Mouse (Mus musculus) liver, postnatal 0 days (tissue): ENCODE measurements around the gene Ambra1. TPM values are rescaled to one million over a fixed set of nuclear protein-coding genes. Genes with fewer than 3 reads are reported as not detected.

Source experiments
- ATAC-seq: fragments of 200-750 bp; cut with Nextera tagmentation; 2 replicates; pipeline ENCODE4 v1.8.0; 2017; ENCODE audit warnings: mild to moderate bottlenecking, moderate library complexity
- DNase-seq: peaks from one replicate; pipeline ENCODE4 v3.0.0-alpha.2; 2016
- H3K27ac ChIP-seq: fragments of 300-500 bp; sonication (generic); 2 replicates; pipeline ENCODE4 v1.5.1; 2014; ENCODE audit warnings: antibody characterized with exemption, moderate library complexity, mild to moderate bottlenecking, low read depth
- H3K27me3 ChIP-seq: fragments of 300-500 bp; sonication (generic); 2 replicates; pipeline ENCODE4 v1.6.1; 2014; ENCODE audit warnings: low read length, control low read depth, mixed read lengths; ENCODE audit not compliant: insufficient read depth
- H3K36me3 ChIP-seq: fragments of 300-500 bp; sonication (generic); replicated peaks from 2 replicates; pipeline ENCODE4 v1.6.1; 2014; ENCODE audit warnings: mild to moderate bottlenecking, control low read depth, low read length, moderate library complexity, mixed read lengths; ENCODE audit not compliant: insufficient read depth
- H3K4me1 ChIP-seq: fragments of 300-500 bp; sonication (generic); 2 replicates; pipeline ENCODE4 v1.6.1; 2014; ENCODE audit warnings: antibody characterized with exemption, mild to moderate bottlenecking, control low read depth; ENCODE audit not compliant: insufficient read depth
- H3K4me2 ChIP-seq: fragments of 300-500 bp; sonication (generic); 2 replicates; pipeline ENCODE4 v1.6.1; 2014; ENCODE audit warnings: low read depth, mild to moderate bottlenecking, low read length, moderate library complexity, mixed read lengths
- H3K4me3 ChIP-seq: fragments of 300-500 bp; sonication (generic); 2 replicates; pipeline ENCODE4 v1.5.1; 2014; ENCODE audit warnings: low read depth, low read length
- H3K9ac ChIP-seq: fragments of 300-500 bp; sonication (generic); replicated peaks from 2 replicates; pipeline ENCODE4 v1.6.1; 2014; ENCODE audit warnings: mild to moderate bottlenecking, moderate library complexity
- H3K9me3 ChIP-seq: fragments of 300-500 bp; sonication (generic); 2 replicates; pipeline ENCODE4 v1.6.1; 2016; ENCODE audit warnings: mild to moderate bottlenecking, control low read depth, low read length, mixed read lengths
- CTCF ChIP-seq: sonication (generic); IDR thresholded peaks from 2 replicates; pipeline ENCODE4 v1.5.1; 2016; ENCODE audit warnings: antibody characterized with exemption, low read depth
- EP300 ChIP-seq: IDR thresholded peaks from 2 replicates; pipeline ENCODE4 v1.6.1; 2016; ENCODE audit warnings: antibody characterized with exemption, low read depth, mild to moderate bottlenecking
- WGBS: fragments of 180-500 bp; shearing (Covaris S2); extraction: QIAGEN DNeasy Blood & Tissue Kit; methylation state at CpG from one replicate; pipeline ENCODE4 v1.1.7; 2014; ENCODE audit not compliant: insufficient replicate concordance; 5-methylcytosine and 5-hydroxymethylcytosine counted together
- polyA plus RNA-seq: library from polyadenylated mRNA; unstranded; fragments of >200 nt; fragmentation: Nextera tagmentation; extraction: Ambion mirVana; gene quantifications from 2 replicates; pipeline ENCODE4 v1.2.1, GENCODE M21; 2015

The Ambra1 gene
- polyA plus RNA-seq, 1 experiment from 2014 or later: 3.5 TPM

DNA sequence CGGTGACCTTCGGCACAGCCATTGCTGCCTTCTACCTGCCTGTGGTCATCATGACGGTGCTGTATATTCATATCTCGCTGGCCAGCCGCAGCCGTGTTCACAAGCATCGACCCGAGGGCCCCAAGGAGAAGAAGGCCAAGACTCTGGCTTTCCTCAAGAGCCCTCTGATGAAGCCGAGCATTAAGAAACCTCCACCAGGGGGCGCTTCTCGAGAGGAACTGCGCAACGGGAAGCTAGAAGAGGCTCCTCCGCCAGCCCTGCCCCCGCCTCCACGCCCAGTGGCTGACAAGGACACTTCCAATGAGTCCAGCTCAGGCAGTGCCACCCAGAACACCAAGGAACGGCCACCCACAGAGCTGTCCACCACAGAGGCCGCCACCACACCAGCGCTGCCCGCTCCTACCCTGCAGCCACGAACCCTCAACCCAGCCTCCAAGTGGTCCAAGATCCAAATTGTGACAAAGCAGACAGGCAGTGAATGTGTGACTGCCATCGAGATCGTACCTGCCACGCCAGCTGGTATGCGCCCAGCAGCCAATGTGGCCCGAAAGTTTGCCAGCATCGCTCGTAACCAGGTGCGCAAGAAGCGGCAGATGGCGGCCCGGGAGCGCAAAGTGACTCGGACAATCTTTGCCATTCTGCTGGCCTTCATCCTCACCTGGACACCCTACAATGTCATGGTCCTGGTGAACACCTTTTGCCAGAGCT, 198.0 kb downstream of the Ambra1 start:
- peak overlapping the region; percentile 15; the same call in 1 of the 2 replicates for H3K4me2 ChIP-seq
- TF ChIP-seq EP300: no peak
- TF ChIP-seq CTCF: peak; percentile 82
- no peak overlapping the region for H3K27ac ChIP-seq
- H3K4me3 ChIP-seq: no peak overlapping the region
- DNase-seq (peak; percentile 87), ATAC-seq (0 out of 2 replicates have a peak, but pooled peaks have one; percentile 10)
- no peaks in the 10 kb centered on the region for H3K9me3 ChIP-seq
- peaks cover 3% of the 10 kb centered on the region for H3K36me3 ChIP-seq
- no peak overlapping the region for H3K9ac ChIP-seq
- peaks cover 45% of the 10 kb centered on the region for H3K27me3 ChIP-seq
- peaks cover 31% of the 10 kb centered on the region for H3K4me1 ChIP-seq
- 40% methylated on average over 34 of the region's 34 CpGs for WGBS

DNA sequence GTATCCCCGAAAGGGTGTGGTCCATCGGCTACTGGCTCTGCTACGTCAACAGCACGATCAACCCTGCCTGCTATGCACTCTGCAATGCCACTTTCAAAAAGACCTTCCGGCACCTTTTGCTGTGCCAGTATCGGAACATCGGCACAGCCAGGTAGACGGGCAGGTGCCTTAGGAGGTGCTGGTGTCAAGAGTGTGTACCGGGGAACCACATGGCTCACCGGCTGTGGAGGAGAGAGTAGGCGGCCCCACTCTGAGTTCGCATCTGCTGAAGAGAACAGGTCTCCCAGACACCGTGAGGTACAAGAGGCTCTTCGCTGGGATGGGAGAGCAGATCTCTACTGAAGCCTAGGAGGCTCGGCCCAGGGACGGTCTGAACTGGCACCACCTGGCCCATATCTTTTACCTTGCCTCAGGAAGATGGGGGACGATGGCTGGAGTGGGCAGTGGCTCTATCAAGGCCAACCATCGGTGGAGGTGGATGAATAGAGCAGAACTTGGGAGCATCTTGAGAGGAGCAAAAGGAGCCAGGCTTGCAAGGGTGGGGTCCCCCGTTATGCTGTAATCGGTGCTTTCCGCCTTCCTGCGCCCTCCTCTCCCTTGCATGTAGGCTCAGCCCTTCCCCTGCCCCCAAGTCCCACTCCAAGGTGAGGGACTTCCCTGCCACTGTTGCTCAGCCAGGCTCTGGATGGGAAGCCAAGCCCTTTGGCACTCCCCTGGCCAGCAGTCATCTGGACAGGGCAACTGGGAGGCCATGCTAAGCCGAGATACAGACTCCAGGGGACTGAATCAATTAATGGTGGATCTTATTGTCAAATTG, 198.8 kb downstream of the Ambra1 start:
- Histone ChIP-seq H3K36me3 (peaks cover 10% of the 10 kb centered on the region), H3K9ac (no peak overlapping the region), H3K27ac (no peak overlapping the region), H3K4me3 (no peak overlapping the region), H3K4me1 (peaks cover 24% of the 10 kb centered on the region), H3K9me3 (no peaks in the 10 kb centered on the region), H3K27me3 (peaks cover 37% of the 10 kb centered on the region), H3K4me2 (no peak overlapping the region)
- no peak for TF ChIP-seq CTCF
- 73% methylated on average over 23 of the region's 23 CpGs for WGBS
- ATAC-seq (no peak), DNase-seq (no peak)

DNA sequence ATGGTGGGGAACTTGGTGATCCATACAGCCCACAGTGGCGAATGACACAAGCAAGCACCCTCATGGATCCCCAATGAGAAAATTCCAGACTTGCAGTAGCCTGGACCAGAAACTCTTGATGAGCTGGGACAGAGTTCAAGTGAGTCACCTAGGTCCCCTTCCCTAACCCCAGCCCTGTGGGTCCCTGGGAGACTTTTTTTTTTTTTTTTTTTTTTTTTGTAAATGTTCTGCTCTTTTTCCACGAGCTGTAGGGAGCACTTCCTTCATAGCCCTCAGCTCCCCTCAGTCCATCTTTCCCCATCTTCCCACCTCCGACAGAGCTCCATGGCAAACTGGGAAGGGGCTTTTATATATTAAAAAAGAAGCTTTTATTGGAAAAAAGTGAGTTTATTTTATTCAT, 199.5 kb downstream of the Ambra1 start:
- H3K27me3 ChIP-seq: peaks cover 30% of the 10 kb centered on the region
- no peak overlapping the region for H3K9ac ChIP-seq
- H3K9me3 ChIP-seq: no peaks in the 10 kb centered on the region
- no peak overlapping the region for H3K27ac ChIP-seq
- H3K4me3 ChIP-seq: no peak overlapping the region
- peaks cover 11% of the 10 kb centered on the region for H3K36me3 ChIP-seq
- no peak for TF ChIP-seq EP300
- TF ChIP-seq CTCF: no peak
- 67% methylated on average over 3 of the region's 3 CpGs for WGBS
- H3K4me1 ChIP-seq: peaks cover 22% of the 10 kb centered on the region
- no peak for ATAC-seq
- H3K4me2 ChIP-seq: no peak overlapping the region
- DNase-seq: no peak

DNA sequence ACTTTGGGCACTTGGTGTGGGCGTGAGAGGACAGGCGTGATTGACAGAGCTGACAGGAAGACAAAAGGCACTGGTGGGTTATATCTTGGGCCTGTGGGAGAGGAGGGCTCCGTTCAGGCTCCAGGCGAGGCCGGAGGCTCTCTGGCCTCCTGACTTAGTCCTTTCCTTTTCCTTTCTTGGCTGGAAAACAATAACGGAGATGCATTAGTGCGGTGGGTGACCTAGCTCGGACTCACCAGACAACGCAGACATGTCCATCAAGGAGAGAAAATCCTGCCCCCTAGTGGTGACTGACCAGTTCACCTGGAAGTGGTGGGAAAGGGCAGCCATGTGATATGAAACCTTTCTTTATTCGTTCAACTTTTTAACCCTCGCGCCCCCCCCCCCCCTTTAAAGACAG, 200.0 kb downstream of the Ambra1 start:
- Histone ChIP-seq H3K27ac (no peak overlapping the region), H3K4me2 (peak overlapping the region; percentile 65; the same call in 1 of the 2 replicates), H3K36me3 (peaks cover 15% of the 10 kb centered on the region), H3K9ac (no peak overlapping the region), H3K27me3 (peaks cover 26% of the 10 kb centered on the region), H3K9me3 (no peaks in the 10 kb centered on the region), H3K4me3 (no peak overlapping the region; the same call in 1 of the 2 replicates), H3K4me1 (peaks cover 22% of the 10 kb centered on the region)
- ATAC-seq (peak; percentile 34; the same call in 1 of the 2 replicates), DNase-seq (peak; percentile 71)
- TF ChIP-seq CTCF (peak; percentile 76), EP300 (no peak)
- 27% methylated on average over 12 of the region's 12 CpGs for WGBS

DNA sequence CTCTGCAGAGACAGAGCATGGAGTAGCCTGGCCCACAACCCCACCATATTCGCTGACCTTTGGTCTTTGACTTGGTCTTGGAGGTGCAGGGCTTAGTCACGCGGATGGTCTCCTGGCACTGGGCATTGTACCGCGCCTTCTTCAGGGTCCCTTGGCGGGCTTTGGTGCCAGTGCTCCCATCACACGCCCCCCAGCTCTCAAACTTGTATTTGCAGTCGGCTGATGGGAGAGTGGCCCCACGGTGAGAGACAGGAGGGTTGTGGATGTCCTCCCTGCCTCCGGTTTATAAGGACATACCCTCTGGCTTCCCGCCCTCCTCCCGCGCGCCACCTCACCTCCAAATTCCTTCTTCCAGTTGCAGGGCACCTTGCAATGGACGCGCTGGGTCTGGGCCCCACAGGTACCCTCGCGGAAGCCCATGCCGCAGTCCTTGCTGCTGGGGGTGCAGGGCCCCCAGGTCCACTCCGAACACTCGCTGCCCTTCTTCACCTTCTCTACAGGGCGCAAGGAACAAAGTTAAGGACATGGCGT, 200.9 kb downstream of the Ambra1 start:
- ATAC-seq (no peak), DNase-seq (no peak)
- H3K36me3 ChIP-seq: peaks cover 24% of the 10 kb centered on the region
- 17% methylated on average over 23 of the region's 23 CpGs for WGBS
- peak overlapping the region; percentile 65 for H3K4me2 ChIP-seq
- H3K4me3 ChIP-seq: peak overlapping the region; percentile 30; the same call in 1 of the 2 replicates
- peaks cover 22% of the 10 kb centered on the region for H3K4me1 ChIP-seq
- TF ChIP-seq EP300 (no peak), CTCF (no peak)
- H3K27ac ChIP-seq: no peak overlapping the region
- H3K27me3 ChIP-seq: peaks cover 23% of the 10 kb centered on the region
- no peak overlapping the region; the same call in 1 of the 2 replicates for H3K9ac ChIP-seq
- no peaks in the 10 kb centered on the region for H3K9me3 ChIP-seq
